Mouse (Mus musculus): ENCODE measurements around the gene Cox14.

Gene Cox14

DNA sequence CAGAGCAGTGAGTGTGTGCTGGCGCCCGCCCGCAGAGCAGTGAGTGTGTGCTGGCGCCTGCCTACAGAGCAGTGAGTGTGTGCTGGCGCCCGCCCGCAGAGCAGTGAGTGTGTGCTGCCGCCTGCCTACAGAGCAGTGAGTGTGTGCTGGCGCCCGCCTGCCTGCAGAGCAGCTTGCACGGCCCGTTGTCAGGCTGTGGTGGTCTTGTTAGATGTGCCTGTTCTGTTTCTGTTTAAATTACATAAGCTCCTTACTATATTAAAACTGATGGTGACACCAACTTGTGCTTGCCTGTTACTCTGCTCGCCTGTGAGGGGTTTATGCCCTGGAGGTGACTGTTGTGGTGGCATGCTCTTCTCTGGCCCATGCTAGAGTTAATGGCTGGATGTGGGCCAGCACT is 17.2 kb upstream of the Cox14 start:
- no peak for DNase-seq (ENCODE audit: low spot score)

DNA sequence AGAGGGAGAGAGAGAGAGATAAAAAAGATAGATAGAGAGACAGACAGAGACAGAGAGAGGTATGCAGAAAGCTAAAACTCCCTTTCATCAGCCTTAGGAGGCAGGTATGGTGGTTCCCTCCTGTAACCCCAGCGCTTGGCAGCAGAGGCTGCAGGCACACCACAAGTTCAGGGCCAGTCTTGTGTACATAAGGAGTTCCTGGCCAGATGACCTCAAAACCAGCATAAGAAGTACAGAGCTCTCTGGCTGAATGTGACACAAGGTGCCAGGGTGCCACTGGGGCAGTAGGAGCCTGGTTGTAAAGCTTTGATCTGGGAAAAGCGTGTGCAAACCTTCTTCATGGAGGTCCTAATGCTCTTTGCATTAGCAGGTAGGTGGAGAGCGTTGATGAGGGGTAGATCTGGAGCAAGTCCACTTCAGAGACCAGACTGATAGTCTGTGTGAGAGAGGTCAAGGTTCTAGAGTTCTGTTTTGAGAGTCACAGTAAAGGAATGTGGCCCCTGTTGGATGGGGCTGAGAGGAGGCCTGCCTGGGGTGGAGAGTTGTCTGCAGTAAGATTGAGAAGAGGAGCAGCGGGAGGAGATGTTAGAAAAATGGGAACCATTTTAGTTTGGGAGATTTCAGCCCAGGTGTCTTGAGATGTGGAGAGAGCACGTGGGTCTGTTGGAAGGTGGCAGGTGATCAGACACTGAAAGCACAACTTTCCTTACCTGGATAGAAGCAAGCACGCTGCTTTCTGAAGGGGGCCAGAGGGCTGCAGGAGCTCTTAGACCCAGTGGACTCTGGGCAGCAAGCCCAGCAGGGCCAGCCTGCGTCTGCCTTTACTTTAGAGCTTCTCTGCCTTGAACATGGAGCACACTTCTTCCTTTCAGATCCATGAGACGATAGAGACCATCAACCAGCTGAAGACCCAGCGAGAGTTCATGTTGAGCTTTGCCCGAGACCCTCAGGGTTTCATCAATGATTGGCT is 14.9 kb upstream of the Cox14 start:
- no peak for DNase-seq (ENCODE audit: low spot score)

DNA sequence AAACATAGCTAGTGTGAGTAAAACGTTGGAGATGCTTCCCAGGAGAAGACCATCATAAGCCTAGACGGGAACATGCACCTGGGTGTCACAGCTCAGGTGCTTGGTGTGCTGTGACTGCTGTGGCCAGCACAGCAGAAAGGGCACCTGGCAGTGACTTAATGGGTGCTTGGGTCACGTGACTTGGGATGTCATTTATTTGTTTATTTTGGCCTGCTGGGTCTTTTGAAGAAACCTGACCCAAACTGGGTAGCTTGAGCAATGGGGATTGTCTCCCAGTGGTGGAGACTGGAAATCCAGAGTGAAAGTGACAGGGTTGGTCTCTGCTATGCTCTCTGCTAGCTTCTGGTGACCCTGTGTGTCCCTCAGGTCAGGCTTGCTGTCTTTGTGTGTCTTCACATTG is 13.9 kb upstream of the Cox14 start:
- no peak for DNase-seq (ENCODE audit: low spot score)

DNA sequence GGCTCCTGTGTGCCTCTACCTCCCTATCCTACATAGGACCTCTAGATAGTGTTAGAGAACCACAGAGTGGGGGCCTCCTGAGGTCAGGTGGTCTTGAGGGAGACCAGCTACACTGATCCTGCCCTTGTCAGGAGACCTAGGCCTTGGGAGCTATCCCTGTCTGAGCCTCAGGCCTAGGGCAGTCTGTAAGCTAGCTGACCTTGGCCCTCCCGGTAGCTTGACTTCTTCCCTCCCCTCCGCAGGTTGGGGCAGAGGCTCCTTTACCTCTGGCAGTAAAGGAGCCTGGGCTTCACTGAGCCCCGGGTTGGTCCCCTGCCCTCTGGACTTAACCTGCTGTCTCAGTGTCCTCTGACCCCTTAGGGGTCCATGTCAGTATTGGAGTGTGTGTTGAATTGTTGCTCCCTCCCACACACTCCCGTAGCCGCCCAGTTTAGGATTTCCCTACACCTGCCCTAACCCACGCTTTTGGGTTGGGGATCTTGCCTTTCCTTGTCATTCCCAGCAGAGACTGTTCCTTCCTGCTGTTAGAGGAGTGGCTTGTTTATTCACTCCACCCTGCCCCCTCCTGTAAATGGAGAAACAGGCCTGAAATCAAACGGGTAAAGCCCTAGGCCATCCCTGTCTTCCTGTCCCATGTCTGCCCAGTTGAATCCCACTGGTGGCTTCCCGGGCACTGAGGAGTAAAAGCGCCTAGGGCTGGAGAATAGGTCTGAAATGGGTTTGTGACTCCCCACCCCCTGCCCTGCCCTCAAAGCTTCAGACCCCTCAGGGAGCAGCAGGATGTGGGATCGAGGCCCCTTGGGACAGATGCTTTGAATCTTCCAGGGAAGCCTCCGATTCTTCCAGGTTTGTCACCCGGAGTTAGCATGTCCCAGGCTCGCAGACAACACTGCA is 12.5 kb upstream of the Cox14 start:
- no peak for DNase-seq (ENCODE audit: low spot score)

DNA sequence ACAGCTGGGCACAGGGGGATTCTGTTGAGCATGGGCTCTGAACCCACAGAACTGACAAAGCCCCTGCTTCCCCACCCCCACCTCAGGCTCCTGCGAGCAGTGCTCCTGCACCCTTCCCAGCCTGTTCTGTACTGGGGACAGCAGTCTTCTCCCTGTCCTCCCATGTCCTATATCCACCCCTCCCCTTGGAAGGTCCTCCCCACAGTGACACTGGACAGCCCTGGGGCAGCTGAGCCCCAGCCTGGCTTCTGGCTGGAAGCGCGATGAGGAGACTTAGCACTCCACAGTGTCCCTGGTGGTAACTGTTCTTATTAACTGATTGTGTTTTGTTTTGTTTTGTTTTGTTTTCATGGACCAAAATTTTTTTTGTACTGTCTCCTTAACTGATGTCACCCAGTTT is 11.8 kb upstream of the Cox14 start:
- no peak for DNase-seq (ENCODE audit: low spot score)

DNA sequence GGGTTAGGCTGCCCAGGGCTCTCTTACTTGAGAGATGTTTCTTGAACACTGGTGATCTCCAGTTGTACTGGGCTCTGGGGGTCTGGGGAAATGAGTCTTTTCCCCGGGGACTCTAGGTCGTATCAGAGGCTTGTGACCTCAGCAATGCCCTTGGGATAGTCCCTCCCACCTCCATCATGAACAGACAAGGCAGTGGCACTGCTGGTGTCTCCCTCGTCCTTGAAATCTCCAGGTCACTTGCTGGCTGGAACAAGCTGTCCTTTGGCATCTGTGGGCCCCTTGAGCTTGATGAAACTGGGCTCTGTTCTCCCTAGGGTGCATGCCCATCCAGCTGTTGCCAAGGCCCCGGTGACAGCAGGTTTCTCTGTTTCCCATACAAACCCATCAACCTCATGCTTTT is 11.2 kb upstream of the Cox14 start:
- DNase-seq (ENCODE audit: low spot score): no peak

DNA sequence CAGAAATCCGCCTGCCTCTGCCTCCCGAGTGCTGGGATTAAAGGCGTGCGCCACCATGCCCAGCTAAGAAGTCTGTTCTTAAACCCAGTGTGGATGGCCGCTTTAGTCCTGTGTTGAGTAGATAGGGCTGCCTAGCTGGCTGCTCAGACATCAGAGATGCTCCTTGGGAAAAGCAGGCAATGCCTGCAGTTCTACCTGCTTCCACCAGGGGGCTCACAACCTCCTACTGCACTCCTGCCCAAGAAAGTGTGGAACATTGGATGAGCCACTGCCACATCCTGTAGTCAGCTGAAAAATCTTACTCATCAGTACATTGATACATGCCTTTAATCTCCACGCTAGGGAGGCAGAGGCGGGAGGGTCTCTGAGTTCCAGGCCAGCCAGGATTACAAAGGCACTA is 10.6 kb upstream of the Cox14 start:
- DNase-seq (ENCODE audit: low spot score): no peak

- DNase-seq (ENCODE audit: low spot score): no peak
Measured at GRCm38 (mm10) chr15:99715361-99715865, 10.0 kb upstream of the Cox14 start.

DNA sequence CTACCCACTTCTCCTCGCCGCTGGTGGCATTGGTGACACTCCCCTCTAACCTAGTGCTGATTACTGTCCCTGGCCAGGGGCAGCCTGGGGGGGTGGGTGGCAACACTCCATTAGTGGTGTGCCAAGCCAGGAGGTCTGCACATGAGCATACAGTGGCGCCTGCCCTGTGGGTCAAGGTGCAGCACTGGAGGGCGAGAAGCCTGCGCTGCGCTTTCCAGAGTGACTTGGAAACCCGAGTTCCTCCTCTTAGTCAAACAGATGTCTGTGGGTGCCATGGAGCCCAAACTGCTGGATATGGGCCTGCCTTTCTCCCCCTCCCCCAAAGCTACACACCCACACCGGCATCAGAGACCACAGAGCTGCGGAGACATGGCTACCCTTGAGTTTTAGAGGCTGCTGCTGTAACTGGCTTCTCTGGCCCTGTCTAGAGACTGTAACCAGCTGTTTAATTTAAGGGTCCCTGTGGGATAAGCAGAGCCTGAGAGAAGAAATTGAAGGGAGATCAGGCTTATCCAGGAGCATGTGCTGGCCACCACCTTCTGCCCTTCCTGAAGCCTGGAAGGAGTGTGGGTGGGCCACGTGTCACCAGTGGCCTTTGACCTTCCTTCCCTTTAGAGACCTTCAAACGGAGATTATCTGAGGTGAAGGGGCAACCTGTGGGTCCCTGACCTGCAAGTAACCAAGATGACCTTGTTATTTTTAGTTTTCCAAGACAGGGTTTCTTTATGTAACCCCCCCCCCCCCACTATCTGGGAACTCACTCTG is 9.3 kb upstream of the Cox14 start:
- DNase-seq (ENCODE audit: low spot score): no peak

GRCm38 (mm10) chr15:99716814-99717213 is 8.6 kb upstream of the Cox14 start:
- DNase-seq (ENCODE audit: low spot score): no peak

DNA sequence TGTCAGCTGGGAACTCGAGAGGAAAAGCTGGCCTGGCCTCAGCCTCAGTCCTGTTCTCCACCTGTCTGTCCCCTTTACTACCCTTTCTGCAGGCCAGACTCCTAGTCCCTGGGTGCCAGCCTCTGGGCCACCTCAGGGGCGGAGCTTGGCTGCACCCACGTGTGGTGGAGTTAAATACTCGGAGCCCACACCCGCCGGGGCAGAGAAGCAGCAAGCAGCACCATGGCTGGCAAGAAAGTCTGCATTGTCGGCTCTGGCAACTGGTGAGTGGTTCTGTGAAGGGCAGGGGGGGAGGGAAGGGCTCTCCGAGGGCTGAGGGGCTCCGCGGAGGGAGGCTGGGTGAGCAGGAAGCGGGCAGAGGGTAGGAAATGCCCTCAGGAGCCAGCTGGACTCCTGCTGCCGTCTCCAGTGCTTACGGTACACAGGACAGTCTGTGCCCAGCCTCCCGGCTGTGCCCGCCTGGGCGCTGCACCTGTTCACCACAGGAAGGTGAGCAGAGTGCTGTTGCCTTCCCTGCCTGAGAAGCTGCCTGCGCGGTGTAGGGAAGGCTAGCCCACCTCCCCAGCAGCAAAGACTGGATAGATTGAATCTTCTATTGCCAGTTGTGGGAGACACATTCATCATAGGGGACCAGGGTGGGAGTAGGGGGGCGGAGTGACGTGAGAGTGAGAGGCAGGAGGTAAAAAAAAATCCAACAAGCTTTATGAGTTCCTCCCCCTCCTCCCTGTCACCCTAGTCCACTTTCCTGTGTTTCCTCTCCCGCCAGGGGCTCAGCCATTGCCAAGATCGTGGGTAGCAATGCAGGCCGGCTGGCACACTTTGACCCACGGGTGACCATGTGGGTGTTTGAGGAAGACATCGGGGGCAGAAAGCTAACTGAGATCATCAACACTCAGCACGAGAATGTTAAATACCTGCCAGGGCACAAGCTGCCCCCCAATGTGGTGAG is 7.8 kb upstream of the Cox14 start, which contains the start of gene Gpd1:
Gene Gpd1 (plus strand): TSS at position 130 of the 949 bp plus-strand sequence.
- no peak for DNase-seq (ENCODE audit: low spot score)

- no peak for DNase-seq (ENCODE audit: low spot score)
Measured at GRCm38 (mm10) chr15:99718461-99719021, 6.9 kb upstream of the Cox14 start.

- no peak for DNase-seq (ENCODE audit: low spot score)
Measured at GRCm38 (mm10) chr15:99719865-99720264, 5.6 kb upstream of the Cox14 start.

DNA sequence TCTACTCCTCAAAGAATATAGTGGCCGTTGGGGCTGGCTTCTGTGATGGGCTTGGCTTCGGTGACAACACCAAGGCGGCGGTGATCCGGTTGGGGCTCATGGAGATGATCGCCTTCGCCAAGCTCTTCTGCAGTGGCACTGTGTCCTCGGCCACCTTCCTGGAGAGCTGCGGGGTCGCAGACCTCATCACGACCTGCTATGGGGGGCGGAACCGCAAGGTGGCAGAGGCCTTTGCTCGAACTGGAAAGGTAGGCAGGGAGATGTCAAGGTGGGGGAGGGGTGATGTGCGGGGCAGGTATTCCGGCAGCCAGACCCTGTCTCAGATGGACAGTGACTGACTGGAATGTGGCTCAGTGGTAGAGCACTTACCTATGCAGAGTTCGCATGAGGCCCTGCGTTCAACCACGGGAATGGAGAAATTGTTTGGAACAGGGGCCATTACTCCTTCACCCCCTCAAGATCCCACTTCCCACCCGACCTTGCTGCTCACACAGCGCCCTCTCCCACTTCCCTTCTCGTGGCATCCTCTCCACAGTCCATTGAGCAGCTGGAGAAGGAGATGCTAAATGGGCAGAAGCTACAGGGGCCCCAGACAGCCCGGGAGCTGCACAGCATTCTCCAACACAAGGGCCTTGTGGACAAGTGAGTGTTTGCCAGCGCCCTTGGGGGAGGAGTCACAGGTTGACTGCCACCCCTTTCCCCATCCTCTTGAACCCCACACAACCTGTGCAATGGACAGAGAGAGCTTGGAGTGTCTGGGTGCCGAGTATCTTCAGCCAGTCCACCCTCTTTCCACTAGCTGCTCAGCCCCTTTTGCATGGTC is 3.3 kb upstream of the Cox14 start:
- DNase-seq (ENCODE audit: low spot score): no peak

- no peak for DNase-seq (ENCODE audit: low spot score)
Measured at GRCm38 (mm10) chr15:99723120-99723514, 2.3 kb upstream of the Cox14 start.

DNA sequence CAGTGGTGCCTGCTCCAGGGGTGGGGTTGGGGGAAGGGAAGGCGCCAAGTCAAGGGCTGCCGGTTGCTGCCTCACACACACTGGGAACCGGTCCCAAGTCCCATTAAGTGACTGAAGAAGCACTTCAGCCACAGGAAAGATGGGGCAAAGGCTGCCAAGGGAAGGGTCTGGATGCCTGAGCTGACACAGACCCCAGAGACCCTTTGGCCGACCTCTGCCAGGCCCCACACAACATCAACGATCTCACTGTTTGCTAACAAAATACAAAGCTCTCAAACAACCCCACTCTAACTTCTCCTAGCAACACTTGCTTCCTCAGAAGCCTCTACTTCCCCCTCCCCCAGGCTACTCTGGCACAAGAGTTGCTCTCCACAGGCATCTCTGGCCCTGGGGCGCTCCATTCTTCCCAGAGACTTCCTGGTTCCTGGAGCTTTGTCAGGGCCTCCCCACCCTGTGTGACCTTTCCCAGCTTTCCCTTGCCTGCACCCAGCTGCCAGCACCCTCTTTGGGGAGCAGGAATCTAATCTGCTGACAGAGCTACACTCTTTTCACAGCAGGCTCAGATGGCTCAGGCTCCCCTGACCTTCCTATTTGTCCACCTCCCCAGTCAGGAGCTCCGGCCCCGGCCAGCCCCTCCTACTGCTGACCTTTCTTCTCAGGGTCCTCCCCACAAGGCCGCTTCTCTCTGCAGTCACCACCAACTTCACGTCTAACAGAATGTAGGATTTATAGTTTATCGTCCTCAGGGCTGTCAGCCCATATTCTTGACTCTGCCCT is 1.7 kb upstream of the Cox14 start:
- no peak for DNase-seq (ENCODE audit: low spot score)

DNA sequence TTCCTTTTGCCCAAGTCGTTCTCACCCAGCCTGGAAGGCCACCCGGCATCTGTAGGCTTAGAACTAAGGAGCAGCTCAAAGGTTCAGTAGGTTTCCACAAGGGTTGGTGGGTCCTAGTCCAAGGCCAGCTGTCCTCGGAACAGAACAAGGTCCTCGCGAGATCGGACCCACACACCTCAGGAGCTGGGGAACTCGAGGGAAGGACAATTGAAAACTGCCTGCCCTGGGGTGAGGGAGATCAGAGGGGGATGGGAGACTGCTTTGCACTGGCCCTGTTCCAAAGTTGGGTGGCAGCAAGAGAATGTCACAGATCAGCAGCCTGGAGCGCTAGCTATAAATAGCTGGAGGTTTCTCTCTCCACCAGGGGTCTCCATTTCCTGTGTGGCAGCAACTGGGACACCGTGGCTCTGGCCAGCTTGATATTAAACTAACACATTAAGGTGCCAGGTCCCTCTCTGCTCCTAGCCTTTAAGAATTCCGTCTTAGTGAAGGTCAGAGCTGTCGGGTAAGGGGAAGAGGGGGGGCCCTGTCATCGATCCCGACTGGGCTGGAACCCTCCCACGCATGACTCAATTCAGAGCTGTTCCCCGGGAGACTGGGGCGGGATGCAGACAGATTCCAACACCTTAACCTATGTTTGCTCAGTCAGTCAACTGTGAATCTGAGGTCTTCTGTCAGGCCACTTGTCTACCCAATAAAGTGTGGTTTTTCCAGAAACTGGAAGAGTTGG is 961 bp upstream of the Cox14 start:
- no peak for DNase-seq (ENCODE audit: low spot score)

DNA sequence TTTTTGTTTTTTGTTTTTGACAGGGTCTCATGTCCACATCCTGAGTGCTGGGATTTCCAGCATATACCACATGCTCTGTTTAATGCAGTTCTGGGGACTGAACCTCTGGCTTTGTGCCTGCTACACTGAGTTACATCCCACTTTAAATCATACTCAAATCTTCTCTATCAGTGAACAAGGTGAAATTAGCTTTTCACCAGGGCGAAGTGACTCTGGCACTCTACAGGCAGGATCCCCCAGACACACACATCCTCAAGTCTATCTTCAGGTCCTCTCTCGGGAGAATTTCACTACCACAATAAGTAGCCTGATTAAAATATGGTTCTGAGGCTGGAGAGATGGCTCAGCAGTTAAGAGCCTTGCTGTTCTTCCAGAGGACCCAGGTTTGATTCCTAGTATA is 1.1 kb downstream of the Cox14 start:
- no peak for DNase-seq (ENCODE audit: low spot score)

Data from urinary bladder, postnatal 10 days (tissue).